Mouse (Mus musculus): ENCODE results near the gene Rptor.

The Rptor gene

DNA sequence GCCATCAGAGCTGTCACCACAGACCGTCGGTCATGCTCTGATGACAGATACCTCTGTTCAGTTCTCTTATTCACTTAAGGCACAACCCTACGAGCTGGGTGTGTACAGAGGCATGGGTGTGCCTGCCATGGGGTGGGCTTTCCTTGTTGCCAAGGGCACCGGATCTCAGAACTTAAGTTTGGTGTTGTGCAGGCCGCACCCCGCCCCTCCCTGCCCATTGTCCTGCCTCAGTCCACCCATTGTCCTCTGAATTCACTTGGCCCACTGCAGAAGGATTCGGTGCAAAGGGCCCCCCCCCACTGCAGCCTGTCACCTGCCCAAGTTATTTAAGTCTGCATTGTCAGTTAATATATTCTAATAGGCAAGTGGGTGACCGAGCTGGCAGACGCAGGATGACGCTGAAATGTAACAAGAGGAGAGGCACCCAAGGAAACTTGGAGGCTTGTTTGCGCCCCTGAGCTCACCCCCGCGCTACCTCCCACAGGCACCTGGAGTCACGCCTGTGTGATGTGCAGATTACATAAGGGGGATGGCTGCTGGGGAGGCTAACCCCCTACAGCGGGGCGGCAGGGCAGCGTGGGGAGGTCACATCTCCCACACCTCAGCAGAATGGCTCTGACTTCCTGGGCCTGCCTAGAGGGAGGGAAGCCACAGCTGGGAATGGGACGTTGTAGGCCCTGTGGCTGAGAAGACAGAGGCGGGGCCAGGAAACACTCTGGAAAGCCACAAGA is 335.2 kb downstream of the Rptor start:
- peak; percentile 46 for DNase-seq

- no peak for DNase-seq
Observed at GRCm38 (mm10) chr11:119939073-119939710, 336.5 kb downstream of the Rptor start.

DNA sequence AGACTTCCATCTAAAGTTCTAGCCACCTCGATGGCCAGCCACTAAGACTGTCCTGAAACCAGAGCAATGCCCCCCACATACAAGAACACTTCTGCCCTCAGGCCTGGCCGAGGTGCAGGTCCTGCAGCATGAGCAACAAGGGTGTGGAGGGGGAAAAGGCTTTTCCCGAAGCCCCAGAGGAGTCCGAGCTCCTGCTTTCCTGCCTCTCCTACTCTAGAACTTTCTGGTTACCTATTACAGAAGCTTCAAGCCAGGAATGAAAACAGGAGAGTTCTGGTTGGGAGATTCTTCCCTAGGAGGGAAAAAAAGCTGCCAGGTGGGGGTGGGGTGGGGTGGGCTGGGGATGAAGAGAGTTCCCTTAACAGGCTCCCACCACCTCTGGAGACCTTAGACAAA is 337.0 kb downstream of the Rptor start:
- DNase-seq = no peak

- no peak for DNase-seq
Observed at GRCm38 (mm10) chr11:119940142-119940541, 337.4 kb downstream of the Rptor start.

GRCm38 (mm10) chr11:119941794-119942193 is 339.1 kb downstream of the Rptor start:
- DNase-seq = no peak

DNA sequence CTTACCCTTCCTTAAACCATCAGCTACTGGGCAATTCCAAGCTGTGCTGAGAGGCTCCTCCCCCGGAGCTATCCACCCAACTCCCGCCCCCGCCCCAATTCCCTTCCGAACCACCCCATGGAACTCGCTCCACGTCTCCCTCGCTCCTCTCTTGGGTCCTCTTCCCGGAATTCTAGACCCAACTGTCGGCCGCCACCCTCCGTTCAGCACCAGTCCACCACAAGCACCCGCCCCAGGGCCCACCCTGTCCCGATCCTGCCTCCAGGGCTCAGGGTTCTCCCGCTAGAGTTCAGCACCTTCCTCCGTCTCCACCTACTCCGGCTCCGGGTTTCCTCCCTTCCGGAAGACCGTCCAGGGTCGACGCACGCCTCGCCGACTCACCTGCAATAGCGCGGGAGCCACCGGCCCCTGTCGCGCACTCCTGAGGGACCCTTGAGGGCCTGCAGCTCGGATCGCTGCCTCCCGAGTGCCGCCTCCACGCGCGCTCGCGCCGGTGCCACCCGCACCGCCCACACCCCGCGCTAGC is 339.6 kb downstream of the Rptor start:
- peak; percentile 45 for DNase-seq

GRCm38 (mm10) chr11:119942727-119943427 is 340.2 kb downstream of the Rptor start, which contains the start of gene Baiap2:
TSS of gene Baiap2 (plus strand) at chr11:119942763.
- DNase-seq = peak; percentile 99

GRCm38 (mm10) chr11:119943428-119943988 is 340.8 kb downstream of the Rptor start:
- DNase-seq = peak; percentile 33

DNA sequence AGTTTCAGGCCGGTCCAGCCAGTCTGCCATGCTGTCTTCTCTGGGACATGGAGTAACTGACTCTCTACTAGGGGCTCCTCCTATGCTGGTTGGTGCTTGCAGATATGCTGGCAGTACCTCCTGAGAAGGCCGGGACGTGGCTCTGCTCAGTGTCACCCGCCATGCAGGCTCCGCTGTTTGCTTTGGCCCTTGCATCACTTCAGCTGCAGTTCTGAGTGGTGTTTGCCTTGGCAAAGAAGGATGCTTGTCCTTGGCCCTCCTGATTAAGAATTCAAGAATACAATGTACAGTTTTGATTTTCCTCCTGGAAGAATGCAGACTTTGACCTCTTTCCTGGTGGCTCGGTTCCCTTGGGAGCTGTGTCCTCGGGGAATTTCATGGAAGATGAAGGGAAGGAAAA is 342.6 kb downstream of the Rptor start:
- peak; percentile 90 for DNase-seq

DNA sequence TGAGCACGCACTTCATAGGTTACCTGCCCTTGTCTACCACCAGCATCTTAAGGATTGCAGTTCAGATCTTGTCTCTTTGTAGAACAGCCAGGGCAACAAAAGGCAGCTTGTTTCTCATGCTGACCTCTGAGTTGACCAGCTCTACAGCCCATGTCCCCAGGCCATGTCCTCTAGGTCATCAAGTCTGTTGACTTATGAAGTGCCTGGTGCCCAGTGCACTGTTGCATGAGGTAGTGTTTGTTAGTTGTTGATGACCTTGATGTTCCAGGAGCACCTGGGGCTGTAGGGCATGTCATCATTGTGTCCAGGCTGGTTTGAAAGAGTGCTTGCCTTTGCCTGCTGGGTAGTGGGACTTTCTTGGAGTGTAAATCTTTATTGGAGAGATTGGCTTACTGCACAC is 344.7 kb downstream of the Rptor start:
- DNase-seq = no peak

DNA sequence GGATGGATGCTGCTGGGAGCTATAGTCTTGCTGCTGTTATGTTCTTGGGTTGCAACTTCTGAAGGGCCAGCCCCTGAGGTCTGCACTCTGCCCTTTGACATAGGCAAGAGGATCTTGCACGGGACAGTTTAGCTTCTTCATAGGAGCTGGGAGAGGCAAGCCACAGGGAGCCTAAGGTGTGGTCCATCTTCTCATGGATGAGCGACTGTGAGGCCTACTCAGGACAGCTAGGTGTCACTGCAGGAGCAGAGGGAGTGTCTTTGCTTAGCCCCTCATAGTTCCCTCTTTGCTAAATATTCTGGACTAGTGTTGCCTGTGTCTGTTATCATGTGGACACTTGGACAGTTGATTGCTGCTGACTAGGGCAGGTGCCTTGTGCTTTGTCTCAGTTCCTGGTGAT is 345.2 kb downstream of the Rptor start:
- no peak for DNase-seq

DNA sequence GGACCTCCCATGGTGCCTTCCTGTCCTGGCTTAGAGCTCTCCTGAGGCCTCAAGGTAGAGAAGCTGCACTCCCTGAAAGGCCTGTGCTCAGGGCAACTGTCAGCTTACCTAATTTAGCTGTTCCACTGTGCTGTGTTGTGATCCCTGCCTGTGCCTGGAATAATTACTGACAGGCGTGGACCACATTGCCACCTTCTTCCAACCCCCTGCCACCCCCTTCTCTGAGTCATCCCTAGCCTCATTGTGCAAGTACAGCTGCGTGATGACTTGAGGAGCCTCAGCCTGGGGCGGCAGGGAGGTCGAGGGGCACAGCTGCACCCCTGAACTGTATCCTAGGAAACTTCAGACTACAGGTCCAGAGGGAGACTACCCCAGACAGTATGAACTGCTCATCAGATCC is 345.6 kb downstream of the Rptor start:
- DNase-seq = no peak

GRCm38 (mm10) chr11:119948803-119949202 is 346.1 kb downstream of the Rptor start:
- DNase-seq = peak; percentile 34

All from lung, postnatal 36 days (tissue).